Mouse (Mus musculus): ENCODE results near the gene Cacna1a. TPM values are rescaled to one million over a fixed set of nuclear protein-coding genes. Genes with fewer than 3 reads are reported as not detected.

The Cacna1a gene
- polyA plus RNA-seq, 1 experiment from 2014 or later, result 15.7 TPM

GRCm38 (mm10) chr8:84586221-84586620 is 198.0 kb downstream of the Cacna1a start:
- 91% methylated on average over 2 of the region's 2 CpGs for WGBS (ENCODE audit: missing documents)
- Histone ChIP-seq H3K79me2 (ENCODE audit: inconsistent target) (no peaks in the 10 kb centered on the region), H3K36me3 (ENCODE audit: inconsistent target) (no peaks in the 10 kb centered on the region), H3K4me3 (ENCODE audit: inconsistent target) (no peak overlapping the region), H3K27ac (no peak overlapping the region)

GRCm38 (mm10) chr8:84588498-84588897 is 200.3 kb downstream of the Cacna1a start:
- 69% methylated on average over 11 of the region's 11 CpGs for WGBS (ENCODE audit: missing documents)
- no peaks in the 10 kb centered on the region for H3K36me3 ChIP-seq (ENCODE audit: inconsistent target)
- H3K4me3 ChIP-seq (ENCODE audit: inconsistent target), result no peak overlapping the region
- no peaks in the 10 kb centered on the region for H3K79me2 ChIP-seq (ENCODE audit: inconsistent target)
- H3K27ac ChIP-seq, result no peak overlapping the region

GRCm38 (mm10) chr8:84592015-84592662 is 203.9 kb downstream of the Cacna1a start:
- Histone ChIP-seq H3K27ac (no peak overlapping the region), H3K79me2 (ENCODE audit: inconsistent target) (no peaks in the 10 kb centered on the region), H3K4me3 (ENCODE audit: inconsistent target) (no peak overlapping the region), H3K36me3 (ENCODE audit: inconsistent target) (no peaks in the 10 kb centered on the region)
- 36% methylated on average over 15 of the region's 15 CpGs for WGBS (ENCODE audit: missing documents)

- 70% methylated on average over 1 of the region's 1 CpGs for WGBS (ENCODE audit: missing documents)
- Histone ChIP-seq H3K4me3 (ENCODE audit: inconsistent target) (no peak overlapping the region), H3K79me2 (ENCODE audit: inconsistent target) (no peaks in the 10 kb centered on the region), H3K36me3 (ENCODE audit: inconsistent target) (no peaks in the 10 kb centered on the region), H3K27ac (no peak overlapping the region)
Observed at GRCm38 (mm10) chr8:84593143-84593542, 204.9 kb downstream of the Cacna1a start.

GRCm38 (mm10) chr8:84594099-84594780 is 206.0 kb downstream of the Cacna1a start:
- H3K79me2 ChIP-seq (ENCODE audit: inconsistent target), result no peaks in the 10 kb centered on the region
- no peak overlapping the region for H3K4me3 ChIP-seq (ENCODE audit: inconsistent target)
- no peaks in the 10 kb centered on the region for H3K36me3 ChIP-seq (ENCODE audit: inconsistent target)
- H3K27ac ChIP-seq, result no peak overlapping the region
- WGBS (ENCODE audit: missing documents), result 68% methylated on average over 9 of the region's 9 CpGs

- H3K36me3 ChIP-seq (ENCODE audit: inconsistent target), result no peaks in the 10 kb centered on the region
- H3K79me2 ChIP-seq (ENCODE audit: inconsistent target), result no peaks in the 10 kb centered on the region
- H3K4me3 ChIP-seq (ENCODE audit: inconsistent target), result no peak overlapping the region
- no peak overlapping the region for H3K27ac ChIP-seq
- WGBS (ENCODE audit: missing documents), result 10% methylated on average over 9 of the region's 9 CpGs
Observed at GRCm38 (mm10) chr8:84595648-84596047, 207.4 kb downstream of the Cacna1a start.

GRCm38 (mm10) chr8:84599401-84599800 is 211.2 kb downstream of the Cacna1a start:
- 83% methylated on average over 1 of the region's 1 CpGs for WGBS (ENCODE audit: missing documents)

GRCm38 (mm10) chr8:84600311-84600907 is 212.2 kb downstream of the Cacna1a start:
- WGBS (ENCODE audit: missing documents), result 47% methylated on average over 25 of the region's 26 CpGs

More at GRCm38 (mm10) chr8:84599401-84599800, 211.2 kb downstream of the Cacna1a start:
- Histone ChIP-seq H3K27ac (no peak overlapping the region), H3K4me3 (ENCODE audit: inconsistent target) (no peak overlapping the region), H3K36me3 (ENCODE audit: inconsistent target) (no peaks in the 10 kb centered on the region), H3K79me2 (ENCODE audit: inconsistent target) (no peaks in the 10 kb centered on the region)

GRCm38 (mm10) chr8:84601221-84601751 is 213.0 kb downstream of the Cacna1a start:
- 10% methylated on average over 19 of the region's 19 CpGs for WGBS (ENCODE audit: missing documents)
- no peaks in the 10 kb centered on the region for H3K79me2 ChIP-seq (ENCODE audit: inconsistent target)

More at GRCm38 (mm10) chr8:84600311-84600907, 212.2 kb downstream of the Cacna1a start:
- H3K4me3 ChIP-seq (ENCODE audit: inconsistent target), result no peak overlapping the region
- H3K79me2 ChIP-seq (ENCODE audit: inconsistent target), result no peaks in the 10 kb centered on the region
- H3K27ac ChIP-seq, result no peak overlapping the region
- no peaks in the 10 kb centered on the region for H3K36me3 ChIP-seq (ENCODE audit: inconsistent target)

GRCm38 (mm10) chr8:84614512-84615223 is 226.4 kb downstream of the Cacna1a start:
- H3K79me2 ChIP-seq (ENCODE audit: inconsistent target), result no peaks in the 10 kb centered on the region
- WGBS (ENCODE audit: missing documents), result 44% methylated on average over 15 of the region's 16 CpGs
- H3K4me3 ChIP-seq (ENCODE audit: inconsistent target), result no peak overlapping the region
- no peak overlapping the region for H3K27ac ChIP-seq
- H3K36me3 ChIP-seq (ENCODE audit: inconsistent target), result no peaks in the 10 kb centered on the region

More at GRCm38 (mm10) chr8:84601221-84601751, 213.0 kb downstream of the Cacna1a start:
- Histone ChIP-seq H3K27ac (no peak overlapping the region), H3K4me3 (ENCODE audit: inconsistent target) (no peak overlapping the region), H3K36me3 (ENCODE audit: inconsistent target) (no peaks in the 10 kb centered on the region)

GRCm38 (mm10) chr8:84615666-84616485 is 227.6 kb downstream of the Cacna1a start:
- 82% methylated on average over 22 of the region's 22 CpGs for WGBS (ENCODE audit: missing documents)
- H3K27ac ChIP-seq, result no peak overlapping the region
- H3K79me2 ChIP-seq (ENCODE audit: inconsistent target), result no peaks in the 10 kb centered on the region
- H3K36me3 ChIP-seq (ENCODE audit: inconsistent target), result no peaks in the 10 kb centered on the region
- no peak overlapping the region for H3K4me3 ChIP-seq (ENCODE audit: inconsistent target)

GRCm38 (mm10) chr8:84617005-84617404 is 228.8 kb downstream of the Cacna1a start:
- WGBS (ENCODE audit: missing documents), result 80% methylated on average over 16 of the region's 22 CpGs
- H3K36me3 ChIP-seq (ENCODE audit: inconsistent target), result no peaks in the 10 kb centered on the region
- H3K4me3 ChIP-seq (ENCODE audit: inconsistent target), result no peak overlapping the region
- no peaks in the 10 kb centered on the region for H3K79me2 ChIP-seq (ENCODE audit: inconsistent target)
- H3K27ac ChIP-seq, result no peak overlapping the region

- no peak overlapping the region for H3K4me3 ChIP-seq (ENCODE audit: inconsistent target)
- H3K27ac ChIP-seq, result no peak overlapping the region
- 88% methylated on average over 8 of the region's 8 CpGs for WGBS (ENCODE audit: missing documents)
- H3K36me3 ChIP-seq (ENCODE audit: inconsistent target), result no peaks in the 10 kb centered on the region
- no peaks in the 10 kb centered on the region for H3K79me2 ChIP-seq (ENCODE audit: inconsistent target)
Observed at GRCm38 (mm10) chr8:84621102-84621625, 232.9 kb downstream of the Cacna1a start.
